Mouse (Mus musculus) neural tube, embryonic 15.5 days (tissue): Measurements from ENCODE around the gene Fto. TPM values are rescaled to one million over a fixed set of nuclear protein-coding genes. Genes with fewer than 3 reads are reported as not detected.

Experiments
- ATAC-seq: fragments of 200-750 bp; cut with Nextera tagmentation; 2 replicates; pipeline ENCODE4 v1.8.0; 2017; ENCODE audit warnings: mild to moderate bottlenecking, moderate TSS enrichment, moderate library complexity; ENCODE audit not compliant: low FRiP score
- H3K27ac ChIP-seq: fragments of 300-500 bp; sonication (generic); replicated peaks from 2 replicates; pipeline ENCODE4 v1.5.1; 2015; ENCODE audit warnings: mild to moderate bottlenecking, inconsistent platforms
- H3K27me3 ChIP-seq: fragments of 300-500 bp; sonication (generic); replicated peaks from 2 replicates; pipeline ENCODE4 v1.6.1; 2015; ENCODE audit warnings: inconsistent platforms
- H3K36me3 ChIP-seq: fragments of 300-500 bp; sonication (generic); 2 replicates; pipeline ENCODE4 v1.6.1; 2015; ENCODE audit warnings: inconsistent platforms
- H3K4me1 ChIP-seq: fragments of 300-500 bp; sonication (generic); 2 replicates; pipeline ENCODE4 v1.6.1; 2015; ENCODE audit warnings: inconsistent platforms
- H3K4me2 ChIP-seq: fragments of 300-500 bp; sonication (generic); 2 replicates; pipeline ENCODE4 v1.6.1; 2015; ENCODE audit warnings: inconsistent platforms, mild to moderate bottlenecking, moderate library complexity
- H3K4me3 ChIP-seq: fragments of 300-500 bp; sonication (generic); replicated peaks from 2 replicates; pipeline ENCODE4 v1.5.1; 2015; ENCODE audit warnings: mild to moderate bottlenecking, inconsistent platforms
- H3K9ac ChIP-seq: fragments of 300-500 bp; sonication (generic); replicated peaks from 2 replicates; pipeline ENCODE4 v1.6.1; 2015; ENCODE audit warnings: mild to moderate bottlenecking, inconsistent platforms
- H3K9me3 ChIP-seq: fragments of 300-500 bp; sonication (generic); replicated peaks from 2 replicates; pipeline ENCODE4 v1.6.1; 2016; ENCODE audit warnings: inconsistent platforms
- WGBS: fragments of 180-500 bp; shearing (Covaris S2); methylation state at CpG from one replicate; pipeline ENCODE4 v1.1.7; 2015; ENCODE audit warnings: mixed read lengths; 5-methylcytosine and 5-hydroxymethylcytosine counted together
- polyA plus RNA-seq: library from polyadenylated mRNA; unstranded; fragments of >200 nt; fragmentation: Nextera tagmentation; extraction: Ambion mirVana; gene quantifications from 2 replicates; pipeline ENCODE4 v1.2.1, GENCODE M21; 2015

Fto gene
- polyA plus RNA-seq, 1 experiment from 2014 or later: 135 TPM

DNA sequence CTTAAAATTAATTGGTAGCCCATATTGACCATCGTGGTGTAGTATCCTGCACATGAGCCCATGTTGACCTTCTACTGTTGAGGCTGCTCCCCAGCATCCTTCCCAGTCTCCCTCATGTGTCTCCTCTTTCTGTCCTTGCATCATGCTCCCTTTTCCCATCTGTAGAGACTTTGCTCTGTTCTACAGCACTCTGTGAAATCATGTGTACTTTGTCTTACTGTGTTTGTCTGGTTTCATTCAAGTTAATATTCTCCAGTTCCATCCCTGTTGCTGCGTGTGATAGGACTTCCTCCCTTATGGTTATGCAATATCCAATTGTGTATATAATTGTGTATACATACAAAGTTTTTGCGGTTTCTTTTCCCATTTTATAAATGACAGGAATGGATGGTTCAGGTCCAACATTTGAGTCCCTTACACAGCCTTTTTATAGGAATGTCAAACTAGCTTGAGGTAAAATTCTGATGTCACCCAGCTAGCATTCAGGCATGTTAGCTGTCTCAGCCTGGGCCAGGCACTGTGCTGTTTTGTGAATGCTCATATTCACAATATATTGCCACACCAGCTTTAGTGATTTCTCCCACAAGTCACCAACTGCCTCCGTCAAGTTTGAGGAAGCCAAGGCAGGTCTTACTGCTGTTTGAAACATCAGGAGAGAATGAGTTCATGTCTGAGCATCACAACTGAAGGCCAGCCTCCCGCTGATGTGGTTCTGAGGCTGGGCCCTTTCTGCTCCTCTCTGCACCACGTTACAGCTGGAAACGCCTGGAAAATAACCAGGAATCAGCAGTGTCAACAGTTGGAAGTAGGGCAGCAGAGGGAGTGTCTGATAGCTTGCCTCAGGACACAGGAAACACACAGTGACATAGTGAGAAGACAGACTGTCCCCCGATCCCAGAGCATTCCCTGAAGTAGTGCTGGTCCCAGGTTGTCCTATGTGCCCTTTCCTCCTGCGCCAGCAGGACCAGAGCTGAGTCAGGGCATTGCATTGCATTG, 90.0 kb downstream of the Fto start:
- Histone ChIP-seq H3K4me2 (no peak overlapping the region), H3K36me3 (no peaks in the 10 kb centered on the region), H3K9me3 (no peaks in the 10 kb centered on the region), H3K4me1 (peaks cover 5% of the 10 kb centered on the region; the same call in 1 of the 2 replicates), H3K4me3 (no peak overlapping the region), H3K27ac (no peak overlapping the region), H3K27me3 (no peaks in the 10 kb centered on the region), H3K9ac (no peak overlapping the region)
- no peak for ATAC-seq
- 93% methylated on average over 9 of the region's 9 CpGs for WGBS

DNA sequence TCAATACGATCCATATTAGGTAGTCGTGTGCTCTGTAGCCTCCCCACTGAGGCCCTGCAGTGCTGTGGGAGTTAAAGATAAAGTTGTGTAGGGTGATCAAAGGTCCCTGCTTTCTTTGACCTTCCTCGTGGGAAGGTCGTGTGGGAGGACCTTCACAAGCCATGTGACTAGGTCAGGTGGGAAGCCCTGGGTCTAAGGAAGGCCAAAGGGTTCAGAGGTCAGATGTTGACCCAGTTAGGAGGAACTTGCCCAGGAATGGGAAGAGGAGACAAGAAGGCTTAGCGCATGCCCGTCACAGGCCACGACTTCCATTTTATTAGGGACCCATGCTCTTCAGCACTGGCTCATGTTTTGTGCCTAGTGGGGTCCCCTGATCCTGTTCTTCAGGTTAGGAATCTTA, 91.0 kb downstream of the Fto start:
- WGBS: 95% methylated on average over 7 of the region's 7 CpGs
- no peak overlapping the region for H3K4me2 ChIP-seq
- no peak overlapping the region for H3K9ac ChIP-seq
- H3K27me3 ChIP-seq: no peaks in the 10 kb centered on the region
- H3K4me1 ChIP-seq: peaks cover 9% of the 10 kb centered on the region; the same call in 1 of the 2 replicates
- H3K36me3 ChIP-seq: peaks cover 2% of the 10 kb centered on the region; the same call in 1 of the 2 replicates
- H3K4me3 ChIP-seq: no peak overlapping the region
- no peaks in the 10 kb centered on the region for H3K9me3 ChIP-seq
- ATAC-seq: no peak
- no peak overlapping the region for H3K27ac ChIP-seq

DNA sequence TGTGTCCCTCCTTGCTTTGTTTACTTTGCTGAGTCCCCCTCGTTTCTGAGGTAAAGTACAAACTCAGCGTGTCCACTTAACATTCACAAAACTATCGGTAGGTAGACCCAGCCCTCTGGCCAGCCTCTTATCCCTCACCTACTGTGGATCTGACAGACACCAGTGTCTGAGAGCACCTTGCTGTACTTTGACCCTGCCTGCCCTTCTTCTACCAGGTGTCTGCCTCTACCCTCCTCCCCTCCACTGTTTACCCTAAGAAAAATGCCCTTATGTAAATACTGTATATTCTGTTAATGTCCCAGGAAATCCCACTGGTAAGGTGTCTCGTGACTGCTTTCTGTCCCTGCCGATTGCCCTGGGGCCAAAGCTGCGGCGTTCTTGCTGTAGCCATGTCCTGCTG, 91.8 kb downstream of the Fto start:
- H3K36me3 ChIP-seq: peaks cover 8% of the 10 kb centered on the region
- no peaks in the 10 kb centered on the region for H3K27me3 ChIP-seq
- no peaks in the 10 kb centered on the region for H3K9me3 ChIP-seq
- peaks cover 12% of the 10 kb centered on the region; the same call in 1 of the 2 replicates for H3K4me1 ChIP-seq
- H3K9ac ChIP-seq: no peak overlapping the region
- no peak overlapping the region for H3K4me3 ChIP-seq
- H3K4me2 ChIP-seq: no peak overlapping the region
- 94% methylated on average over 7 of the region's 7 CpGs for WGBS
- ATAC-seq: no peak
- no peak overlapping the region for H3K27ac ChIP-seq

DNA sequence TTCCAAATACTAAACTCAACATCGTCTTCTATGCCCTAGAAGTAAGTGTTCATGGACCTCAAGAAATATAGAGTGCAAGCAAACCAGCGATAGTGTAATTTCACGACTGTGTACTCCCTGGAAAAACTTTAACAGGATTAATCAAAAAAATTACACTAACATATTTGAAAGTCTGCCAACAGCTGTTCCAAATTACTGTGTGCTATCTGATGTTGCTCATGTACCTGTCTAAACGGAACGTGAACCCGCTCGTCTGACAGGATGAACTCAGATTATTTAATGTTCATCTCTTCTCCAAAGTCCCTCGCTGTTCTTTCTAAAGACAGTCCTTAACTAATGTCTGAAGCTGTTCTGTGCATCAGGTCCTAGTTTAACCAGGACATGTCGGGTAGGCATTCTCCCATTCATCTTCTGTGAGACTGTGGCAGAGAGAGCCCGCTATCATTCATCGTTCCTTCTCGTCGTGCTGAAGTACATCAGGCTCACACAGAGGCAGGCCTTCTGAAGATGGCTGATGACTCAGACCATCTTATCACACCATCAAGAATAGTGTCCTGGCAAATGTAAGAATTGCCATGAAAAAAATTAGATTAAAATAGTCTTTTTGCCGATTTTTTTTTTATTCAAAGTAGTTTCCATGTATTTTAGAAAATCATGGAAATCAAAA, 93.4 kb downstream of the Fto start:
- ATAC-seq: no peak
- 87% methylated on average over 14 of the region's 14 CpGs for WGBS

DNA sequence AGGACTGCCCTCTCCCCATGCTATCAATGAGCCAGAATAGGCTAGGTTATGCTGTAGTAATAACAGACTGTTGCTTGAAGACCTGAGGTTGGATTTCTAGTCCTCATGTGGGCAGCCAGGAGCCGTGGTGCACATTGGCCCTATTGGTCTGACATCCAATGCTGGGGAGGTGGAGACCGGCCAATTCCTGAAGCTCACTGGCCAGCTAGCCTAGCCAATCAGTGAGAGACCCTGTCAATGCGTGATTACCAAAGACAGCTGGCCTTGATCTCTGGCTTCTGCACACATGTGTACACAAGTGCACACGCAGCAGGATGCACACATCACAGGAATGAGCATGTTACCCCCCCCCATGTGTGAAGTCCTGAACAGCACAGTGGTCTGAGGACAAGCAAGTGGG, 94.6 kb downstream of the Fto start:
- Histone ChIP-seq H3K9ac (no peak overlapping the region), H3K27ac (no peak overlapping the region), H3K4me3 (no peak overlapping the region), H3K36me3 (peaks cover 8% of the 10 kb centered on the region), H3K9me3 (no peaks in the 10 kb centered on the region), H3K4me2 (no peak overlapping the region), H3K27me3 (no peaks in the 10 kb centered on the region), H3K4me1 (peaks cover 20% of the 10 kb centered on the region)
- WGBS: 84% methylated on average over 4 of the region's 4 CpGs
- no peak for ATAC-seq

More for the DNA sequence above, 93.4 kb downstream of the Fto start:
- Histone ChIP-seq H3K36me3 (peaks cover 8% of the 10 kb centered on the region), H3K9me3 (no peaks in the 10 kb centered on the region), H3K4me2 (no peak overlapping the region), H3K27ac (no peak overlapping the region), H3K4me1 (peaks cover 18% of the 10 kb centered on the region), H3K27me3 (no peaks in the 10 kb centered on the region), H3K9ac (no peak overlapping the region), H3K4me3 (no peak overlapping the region)

DNA sequence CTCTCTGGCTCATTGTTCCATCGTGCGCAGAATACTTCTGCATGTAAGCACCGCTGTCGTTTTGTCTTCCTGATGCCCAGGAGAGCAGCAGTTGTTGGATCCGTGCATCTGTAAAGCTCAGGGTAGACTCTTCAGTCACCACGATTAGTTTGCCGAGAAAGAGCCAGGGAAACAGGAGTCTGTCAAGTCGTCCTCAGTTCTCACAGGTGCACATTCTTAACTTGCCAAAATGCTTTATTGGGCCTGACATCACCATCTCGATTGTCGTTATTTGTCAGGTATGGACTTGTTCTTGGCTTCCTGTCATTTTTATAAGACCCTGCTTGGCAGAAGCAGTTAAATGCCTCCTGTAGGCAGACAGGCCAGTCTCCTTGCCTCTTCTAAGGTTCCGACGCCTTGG, 96.7 kb downstream of the Fto start:
- no peak overlapping the region for H3K27ac ChIP-seq
- H3K27me3 ChIP-seq: no peaks in the 10 kb centered on the region
- H3K4me2 ChIP-seq: no peak overlapping the region
- peaks cover 8% of the 10 kb centered on the region for H3K36me3 ChIP-seq
- H3K4me3 ChIP-seq: no peak overlapping the region
- H3K9me3 ChIP-seq: no peaks in the 10 kb centered on the region
- no peak for ATAC-seq
- H3K9ac ChIP-seq: no peak overlapping the region
- peaks cover 22% of the 10 kb centered on the region for H3K4me1 ChIP-seq
- WGBS: 87% methylated on average over 12 of the region's 12 CpGs

DNA sequence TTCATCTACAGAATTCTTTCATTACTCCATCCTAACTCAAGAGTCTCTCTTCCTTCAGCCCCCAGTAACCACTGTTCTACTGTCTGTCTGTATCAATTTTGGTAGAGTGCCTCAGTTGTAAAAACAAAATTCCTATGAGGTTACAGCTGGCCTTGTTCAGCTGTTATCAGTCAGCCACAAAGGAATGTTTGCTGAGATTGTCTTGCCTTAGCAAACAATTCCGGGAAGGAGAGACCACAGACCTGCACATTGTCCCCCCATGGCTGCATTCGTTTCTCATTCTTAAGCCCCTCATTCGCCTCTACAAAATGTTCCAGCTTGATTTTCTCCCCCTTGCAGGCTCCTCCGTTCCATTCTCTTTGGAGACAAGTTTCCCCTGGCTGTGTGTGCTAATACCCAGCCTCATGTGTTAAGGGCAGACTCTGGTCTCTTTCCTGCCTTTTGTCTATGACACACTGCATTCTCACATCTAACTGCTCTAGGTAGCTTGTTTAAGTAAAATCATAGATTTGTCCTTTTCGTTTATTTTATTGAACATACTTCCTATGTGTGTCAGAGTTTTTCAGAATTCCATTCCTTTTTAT, 111.3 kb downstream of the Fto start:
- H3K4me2 ChIP-seq: no peak overlapping the region
- no peak for ATAC-seq
- H3K4me3 ChIP-seq: no peak overlapping the region
- H3K9me3 ChIP-seq: no peaks in the 10 kb centered on the region
- H3K36me3 ChIP-seq: no peaks in the 10 kb centered on the region
- H3K4me1 ChIP-seq: no peaks in the 10 kb centered on the region
- no peaks in the 10 kb centered on the region for H3K27me3 ChIP-seq
- H3K27ac ChIP-seq: no peak overlapping the region
- no peak overlapping the region for H3K9ac ChIP-seq
- 91% methylated on average over 5 of the region's 5 CpGs for WGBS

DNA sequence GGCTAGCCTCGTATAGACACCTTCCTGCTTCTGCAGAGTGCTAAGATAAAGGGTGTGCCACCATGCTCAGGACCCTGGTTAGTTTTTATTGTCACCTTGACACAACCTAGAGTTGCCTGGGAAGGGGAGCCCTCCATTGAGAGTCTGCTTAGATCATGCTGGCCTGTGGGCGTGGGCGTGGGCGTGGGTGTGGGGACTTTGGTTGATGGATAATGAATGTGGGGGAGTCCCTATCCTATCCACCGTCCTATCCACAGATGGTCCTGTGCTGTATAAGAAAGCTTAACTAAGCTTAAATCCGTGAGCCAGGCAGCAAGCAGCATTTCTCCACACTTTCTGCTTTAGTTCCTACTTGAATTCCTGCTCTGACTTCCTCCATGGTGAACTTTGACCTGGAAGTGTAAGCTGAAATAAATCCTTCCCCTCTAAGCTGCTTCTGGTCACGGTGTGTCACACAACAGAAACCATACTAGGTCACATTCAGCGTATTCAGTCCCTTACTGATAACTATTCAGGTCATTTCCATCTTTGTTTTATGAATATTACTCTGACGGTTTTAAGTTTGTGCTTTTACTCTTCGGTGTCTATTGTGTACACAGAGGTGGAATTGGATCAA, 112.0 kb downstream of the Fto start:
- WGBS: 89% methylated on average over 10 of the region's 10 CpGs
- H3K36me3 ChIP-seq: no peaks in the 10 kb centered on the region
- H3K4me1 ChIP-seq: no peaks in the 10 kb centered on the region
- no peak overlapping the region for H3K27ac ChIP-seq
- no peak overlapping the region for H3K9ac ChIP-seq
- H3K4me3 ChIP-seq: no peak overlapping the region
- H3K9me3 ChIP-seq: no peaks in the 10 kb centered on the region
- no peak overlapping the region for H3K4me2 ChIP-seq
- ATAC-seq: no peak
- no peaks in the 10 kb centered on the region for H3K27me3 ChIP-seq

DNA sequence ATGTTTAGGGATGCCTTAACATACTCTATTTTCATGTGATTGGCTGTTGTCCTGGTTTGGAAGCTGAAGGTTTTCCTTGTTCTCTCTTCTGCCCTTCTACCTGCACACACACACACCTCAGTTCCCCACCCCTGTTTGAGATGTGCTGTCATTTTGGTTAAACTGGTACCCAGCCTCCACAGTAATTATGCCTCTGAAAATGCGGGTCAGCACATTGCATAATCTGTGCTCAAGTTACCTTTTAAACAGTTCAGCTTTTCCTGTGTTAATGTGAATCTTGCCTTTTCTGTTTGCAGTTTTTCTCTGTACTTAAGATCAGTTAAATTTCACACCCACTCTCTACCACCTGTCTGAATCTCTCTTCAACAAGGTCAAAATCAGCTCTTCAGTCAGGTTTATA, 113.2 kb downstream of the Fto start:
- H3K4me3 ChIP-seq: no peak overlapping the region
- H3K9me3 ChIP-seq: no peaks in the 10 kb centered on the region
- no peaks in the 10 kb centered on the region for H3K4me1 ChIP-seq
- no peak overlapping the region for H3K27ac ChIP-seq
- no peak overlapping the region for H3K9ac ChIP-seq
- 83% methylated on average over 1 of the region's 1 CpGs for WGBS
- H3K36me3 ChIP-seq: no peaks in the 10 kb centered on the region
- H3K4me2 ChIP-seq: no peak overlapping the region
- H3K27me3 ChIP-seq: no peaks in the 10 kb centered on the region
- no peak for ATAC-seq

DNA sequence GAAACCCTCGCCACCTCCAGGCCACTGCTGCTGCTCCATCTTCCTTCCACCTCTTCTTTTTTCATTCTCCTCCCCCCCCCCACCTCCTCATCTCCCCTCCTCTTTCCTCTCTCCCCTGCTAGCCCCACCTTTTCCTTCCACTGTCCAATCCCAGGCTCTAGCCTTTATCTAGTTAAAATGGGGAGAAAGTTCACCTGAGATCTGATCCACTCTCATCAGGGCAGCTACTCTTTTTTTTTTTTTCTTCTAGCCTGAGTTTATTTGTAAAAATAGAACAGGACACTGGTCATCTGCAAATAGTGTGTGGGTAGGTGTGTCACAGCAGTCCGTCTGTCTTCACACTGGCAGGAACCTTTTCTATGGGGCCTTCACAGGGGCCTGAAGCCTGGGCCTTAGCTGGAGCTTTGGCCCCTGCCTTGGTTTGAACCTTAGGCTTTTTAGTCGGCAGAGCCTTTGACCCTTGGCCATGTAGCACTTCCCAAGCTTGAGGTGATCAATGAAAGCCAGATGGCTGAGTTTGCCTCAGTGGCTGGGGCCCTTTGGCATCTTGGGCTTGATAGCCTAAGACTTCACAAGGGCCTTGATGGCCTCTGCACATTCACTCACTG, 117.1 kb downstream of the Fto start:
- no peaks in the 10 kb centered on the region for H3K36me3 ChIP-seq
- no peak overlapping the region for H3K4me2 ChIP-seq
- ATAC-seq: no peak
- no peak overlapping the region for H3K27ac ChIP-seq
- H3K9me3 ChIP-seq: no peaks in the 10 kb centered on the region; the same call in 1 of the 2 replicates
- H3K4me1 ChIP-seq: no peaks in the 10 kb centered on the region
- 98% methylated on average over 3 of the region's 3 CpGs for WGBS
- no peak overlapping the region for H3K9ac ChIP-seq
- no peaks in the 10 kb centered on the region for H3K27me3 ChIP-seq
- H3K4me3 ChIP-seq: no peak overlapping the region

DNA sequence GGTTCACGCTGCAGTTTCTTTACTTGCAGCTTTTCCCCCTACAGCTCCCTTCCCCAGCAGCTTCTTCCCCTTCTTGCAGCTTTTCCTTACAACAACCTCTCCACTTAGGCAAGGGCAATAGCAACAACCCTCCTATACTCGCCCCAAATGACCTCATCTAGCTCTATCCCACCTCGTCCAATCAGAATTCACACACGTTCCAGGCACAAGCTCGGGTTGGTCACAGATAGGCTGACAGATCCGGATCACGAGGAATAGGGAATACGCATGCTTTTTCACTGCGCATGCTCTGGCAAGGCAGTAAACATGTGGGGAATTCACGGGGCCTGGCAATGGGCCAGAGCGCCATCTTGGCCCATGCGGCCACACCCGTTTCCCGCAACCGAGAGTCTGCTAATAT, 122.7 kb downstream of the Fto start:
- no peak for ATAC-seq
- 98% methylated on average over 15 of the region's 15 CpGs for WGBS
- H3K27ac ChIP-seq: no peak overlapping the region
- no peak overlapping the region for H3K9ac ChIP-seq
- H3K9me3 ChIP-seq: no peaks in the 10 kb centered on the region; the same call in 1 of the 2 replicates
- H3K4me1 ChIP-seq: no peaks in the 10 kb centered on the region
- no peaks in the 10 kb centered on the region for H3K27me3 ChIP-seq
- no peaks in the 10 kb centered on the region for H3K36me3 ChIP-seq
- H3K4me3 ChIP-seq: no peak overlapping the region
- no peak overlapping the region for H3K4me2 ChIP-seq
